Mouse (Mus musculus) forebrain, embryonic 12.5 days (tissue): ENCODE data around the gene Hcfc1r1. TPM values are rescaled to one million over a fixed set of nuclear protein-coding genes. Genes with fewer than 3 reads are reported as not detected.

Source experiments
- polyA plus RNA-seq: library from polyadenylated mRNA; unstranded; fragments of >200 nt; fragmentation: Nextera tagmentation; extraction: Ambion mirVana; gene quantifications from 2 replicates; pipeline ENCODE4 v1.2.1, GENCODE M21; 2016

Hcfc1r1 gene
- polyA plus RNA-seq, 1 experiment from 2014 or later = 47.1 TPM

Other genes starting within 250 kb of the Hcfc1r1 start
- not detected in 2 replicates for gene Vmn2r117, start 193.9 kb upstream of the Hcfc1r1 start, polyA plus RNA-seq
- gene Zfp213, start 109.4 kb upstream of the Hcfc1r1 start, polyA plus RNA-seq = 22.7 and 23.7 TPM in 2 replicates
- 22.1 and 22.6 TPM in 2 replicates for gene Zfp13, start 74.1 kb upstream of the Hcfc1r1 start, polyA plus RNA-seq
- gene Zscan10, start 72.7 kb upstream of the Hcfc1r1 start, polyA plus RNA-seq = 0.17 TPM in 1 of 2 replicates, not detected in the other
- gene Mmp25, start 28.3 kb upstream of the Hcfc1r1 start, polyA plus RNA-seq = 0.78 and 0.91 TPM in 2 replicates
- 0.19 and 0.42 TPM in 2 replicates for gene Bicdl2, start 13.1 kb upstream of the Hcfc1r1 start, polyA plus RNA-seq
- 49.3 and 49.7 TPM in 2 replicates for gene Thoc6, start 286 bp downstream of the Hcfc1r1 start, polyA plus RNA-seq
- gene Tnfrsf12a, start 3.9 kb downstream of the Hcfc1r1 start, polyA plus RNA-seq = 3.6 and 4.2 TPM in 2 replicates
- gene Cldn6, start 5.7 kb downstream of the Hcfc1r1 start, polyA plus RNA-seq = 7.1 and 8.0 TPM in 2 replicates
- gene Cldn9, start 10.4 kb downstream of the Hcfc1r1 start, polyA plus RNA-seq = 6.3 and 8.2 TPM in 2 replicates
- 0.17 TPM in 1 of 2 replicates, not detected in the other for gene 1520401A03Rik, start 49.2 kb downstream of the Hcfc1r1 start, polyA plus RNA-seq
- gene Pkmyt1, start 52.7 kb downstream of the Hcfc1r1 start, polyA plus RNA-seq = 47.3 and 49.6 TPM in 2 replicates
- 26.4 and 30.8 TPM in 2 replicates for gene Paqr4, start 67.3 kb downstream of the Hcfc1r1 start, polyA plus RNA-seq
- 1.4 and 1.6 TPM in 2 replicates for gene Kremen2, start 72.2 kb downstream of the Hcfc1r1 start, polyA plus RNA-seq
- gene Flywch1, start 98.0 kb downstream of the Hcfc1r1 start, polyA plus RNA-seq = 173 and 179 TPM in 2 replicates
- 32.7 and 33.5 TPM in 2 replicates for gene Flywch2, start 112.5 kb downstream of the Hcfc1r1 start, polyA plus RNA-seq
- gene Srrm2, start 116.9 kb downstream of the Hcfc1r1 start, polyA plus RNA-seq = 660 and 697 TPM in 2 replicates
- gene Elob, start 155.5 kb downstream of the Hcfc1r1 start, polyA plus RNA-seq = 1,039 and 1,118 TPM in 2 replicates
- gene Prss33, start 162.5 kb downstream of the Hcfc1r1 start, polyA plus RNA-seq = 0.14 TPM in 1 of 2 replicates, not detected in the other
- gene Prss32, start 170.3 kb downstream of the Hcfc1r1 start, polyA plus RNA-seq = not detected in 2 replicates
- 1.3 and 3.0 TPM in 2 replicates for gene Prss41, start 170.6 kb downstream of the Hcfc1r1 start, polyA plus RNA-seq
- not detected in 2 replicates for gene Prss21, start 194.5 kb downstream of the Hcfc1r1 start, polyA plus RNA-seq
- gene Dcpp1, start 207.3 kb downstream of the Hcfc1r1 start, polyA plus RNA-seq = not detected in 2 replicates
- not detected in 2 replicates for gene Dcpp2, start 207.3 kb downstream of the Hcfc1r1 start, polyA plus RNA-seq
- gene Dcpp3, start 243.9 kb downstream of the Hcfc1r1 start, polyA plus RNA-seq = not detected in 2 replicates